Mouse (Mus musculus): ENCODE results near the gene A030005L19Rik. TPM values are rescaled to one million over a fixed set of nuclear protein-coding genes. Genes with fewer than 3 reads are reported as not detected.
"Not testable (repeated sequence)": the region's sequence is repeated elsewhere in the genome, so short reads cannot be mapped to it uniquely, and the experiment has no call there.

A030005L19Rik gene
- 0.19 TPM in 1 of 2 replicates, not detected in the other for polyA plus RNA-seq (2015; fragmentation: Nextera tagmentation; extraction: Ambion mirVana)

DNA sequence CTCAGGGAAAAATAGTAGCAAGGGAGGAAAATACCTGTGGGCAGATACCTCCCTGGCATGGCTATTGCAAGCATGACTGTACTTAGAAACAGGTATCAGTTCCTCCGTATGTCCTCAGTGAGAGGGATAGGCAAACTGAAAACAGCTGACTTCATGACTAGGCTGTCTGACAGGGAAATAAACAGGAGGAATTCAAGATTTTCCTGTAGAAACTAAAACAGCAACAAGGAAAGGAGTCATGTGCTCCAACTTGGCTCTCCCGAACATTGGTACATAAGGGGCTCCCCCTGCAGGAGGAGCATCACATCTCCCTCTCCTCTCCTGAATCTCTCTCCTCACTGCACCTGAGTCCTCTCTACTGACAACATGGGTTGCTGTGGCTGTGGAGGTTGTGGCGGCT, at the start of gene A030005L19Rik:
A030005L19Rik (plus strand) TSS at position 301 of the 400 bp plus-strand sequence.
- Histone ChIP-seq H3K36me3 (no peaks in the 10 kb centered on the region), H3K27ac (no peak within 1 kb of the TSS), H3K4me1 (no peaks in the 10 kb centered on the region), H3K4me3 (no peak within 1 kb of the TSS), H3K9ac (no peak within 1 kb of the TSS), H3K4me2 (no peak within 1 kb of the TSS), H3K9me3 (no peaks in the 10 kb centered on the region), H3K27me3 (no peaks in the 10 kb centered on the region)
- ATAC-seq (ENCODE audit: borderline replicate concordance, extremely low read depth, low FRiP score, low TSS enrichment) = no peak
- 61% methylated on average over 2 of the region's 3 CpGs for WGBS

DNA sequence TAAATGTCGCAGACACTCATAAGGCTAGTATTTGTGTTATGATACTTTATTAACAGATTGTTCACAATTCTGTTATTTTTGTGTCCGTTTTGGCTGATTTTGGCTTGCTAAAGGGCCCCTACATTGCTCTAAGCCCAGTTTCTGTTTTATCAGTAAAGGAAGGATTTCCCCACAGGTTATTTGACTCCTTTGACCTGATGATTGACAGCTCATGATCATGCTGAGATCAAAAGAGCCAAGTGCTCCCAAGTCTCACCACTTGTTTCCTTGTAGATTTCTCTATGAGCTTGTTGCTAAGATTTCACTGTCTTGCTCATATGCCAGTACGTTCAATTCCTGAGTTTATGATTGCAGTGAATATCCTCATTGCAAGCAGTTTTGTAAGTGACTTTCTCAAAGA, 42.9 kb upstream of the A030005L19Rik start:
- H3K4me1 ChIP-seq = 0 out of 2 replicates have a peak, but pooled peaks cover 3% of the 10 kb centered on the region
- 81% methylated on average over 3 of the region's 3 CpGs for WGBS
- no peak overlapping the region for H3K4me2 ChIP-seq
- no peak overlapping the region for H3K27ac ChIP-seq
- peaks cover under 1% of the 10 kb centered on the region; the same call in 1 of the 2 replicates for H3K36me3 ChIP-seq
- no peaks in the 10 kb centered on the region for H3K27me3 ChIP-seq
- no peak overlapping the region for H3K9ac ChIP-seq
- ATAC-seq (ENCODE audit: borderline replicate concordance, extremely low read depth, low FRiP score, low TSS enrichment) = no peak
- H3K9me3 ChIP-seq = no peaks in the 10 kb centered on the region
- H3K4me3 ChIP-seq = no peak overlapping the region

DNA sequence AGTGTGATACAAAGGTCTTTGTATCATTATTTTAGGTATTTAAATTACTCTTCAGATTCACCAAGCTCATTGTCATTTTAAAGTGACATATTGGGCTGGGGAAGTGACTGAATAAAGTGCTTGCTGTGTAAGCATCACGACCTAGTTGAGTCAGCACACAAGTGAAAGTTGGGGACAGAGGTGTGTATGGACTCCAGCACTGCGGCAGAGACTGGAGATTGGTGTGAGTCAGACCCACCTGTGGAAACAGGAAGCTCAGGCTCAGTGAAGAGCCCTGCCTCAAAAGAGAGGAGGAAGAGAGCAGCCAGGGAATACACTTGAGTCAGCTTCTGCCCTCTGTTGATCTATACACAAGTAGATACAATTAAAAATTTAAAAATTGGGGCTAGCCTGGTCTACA, 34.0 kb upstream of the A030005L19Rik start:
- Histone ChIP-seq H3K27ac (no peak overlapping the region), H3K4me3 (no peak overlapping the region), H3K27me3 (no peaks in the 10 kb centered on the region), H3K36me3 (peaks cover 41% of the 10 kb centered on the region), H3K9ac (no peak overlapping the region), H3K4me2 (no peak overlapping the region), H3K4me1 (no peaks in the 10 kb centered on the region), H3K9me3 (no peaks in the 10 kb centered on the region)
- WGBS = 72% methylated on average over 2 of the region's 2 CpGs
- no peak for ATAC-seq (ENCODE audit: borderline replicate concordance, extremely low read depth, low FRiP score, low TSS enrichment)

DNA sequence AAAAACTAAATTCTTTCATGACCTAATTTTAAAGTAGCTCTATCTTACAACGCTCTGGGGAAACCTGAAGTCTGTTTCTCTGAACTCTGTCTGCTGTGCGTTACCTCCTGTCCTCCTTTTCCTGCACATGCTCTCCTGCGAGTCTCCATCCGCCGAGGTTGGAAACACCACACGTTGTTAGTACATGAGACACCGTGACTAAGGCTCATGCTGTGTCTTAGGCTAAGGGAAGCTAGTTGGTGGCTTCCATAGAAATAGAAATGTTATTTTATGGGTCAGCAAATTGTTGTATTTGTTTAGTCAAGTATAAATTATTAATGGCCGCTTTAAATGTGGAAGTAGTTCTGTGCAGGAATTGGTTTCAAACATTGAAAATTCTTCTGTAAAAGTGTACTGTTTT, 32.9 kb upstream of the A030005L19Rik start:
- Histone ChIP-seq H3K27me3 (no peaks in the 10 kb centered on the region), H3K4me3 (no peak overlapping the region), H3K9me3 (no peaks in the 10 kb centered on the region), H3K4me2 (no peak overlapping the region), H3K4me1 (no peaks in the 10 kb centered on the region), H3K27ac (no peak overlapping the region), H3K9ac (no peak overlapping the region), H3K36me3 (peaks cover 48% of the 10 kb centered on the region)
- ATAC-seq (ENCODE audit: borderline replicate concordance, extremely low read depth, low FRiP score, low TSS enrichment) = no peak
- WGBS = 87% methylated on average over 8 of the region's 8 CpGs

DNA sequence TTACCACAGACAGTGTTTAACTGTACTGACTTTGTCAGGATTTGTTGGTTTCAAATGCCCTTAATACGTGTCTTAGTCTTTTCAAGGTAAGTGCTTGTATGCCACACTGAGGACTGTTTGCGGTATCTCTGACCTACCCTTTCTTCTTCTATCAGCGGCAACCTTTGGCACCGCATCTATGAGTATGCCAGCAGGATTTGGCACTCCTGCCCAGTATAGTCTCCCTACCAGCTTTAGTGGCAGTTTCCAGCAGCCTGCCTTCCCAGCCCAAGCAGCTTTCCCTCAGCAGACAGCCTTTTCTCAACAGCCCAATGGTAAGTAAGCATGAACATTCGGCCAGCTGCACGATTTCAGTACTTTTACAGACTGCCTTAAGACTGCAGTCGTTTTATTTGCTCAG, 19.9 kb upstream of the A030005L19Rik start:
- no peak for ATAC-seq (ENCODE audit: borderline replicate concordance, extremely low read depth, low FRiP score, low TSS enrichment)
- no peak overlapping the region for H3K27ac ChIP-seq
- H3K4me2 ChIP-seq = no peak overlapping the region
- H3K9ac ChIP-seq = no peak overlapping the region
- H3K27me3 ChIP-seq = no peaks in the 10 kb centered on the region
- H3K4me3 ChIP-seq = no peak overlapping the region
- H3K4me1 ChIP-seq = no peaks in the 10 kb centered on the region
- H3K9me3 ChIP-seq = no peaks in the 10 kb centered on the region
- peaks cover 40% of the 10 kb centered on the region for H3K36me3 ChIP-seq
- WGBS = 89% methylated on average over 7 of the region's 7 CpGs

DNA sequence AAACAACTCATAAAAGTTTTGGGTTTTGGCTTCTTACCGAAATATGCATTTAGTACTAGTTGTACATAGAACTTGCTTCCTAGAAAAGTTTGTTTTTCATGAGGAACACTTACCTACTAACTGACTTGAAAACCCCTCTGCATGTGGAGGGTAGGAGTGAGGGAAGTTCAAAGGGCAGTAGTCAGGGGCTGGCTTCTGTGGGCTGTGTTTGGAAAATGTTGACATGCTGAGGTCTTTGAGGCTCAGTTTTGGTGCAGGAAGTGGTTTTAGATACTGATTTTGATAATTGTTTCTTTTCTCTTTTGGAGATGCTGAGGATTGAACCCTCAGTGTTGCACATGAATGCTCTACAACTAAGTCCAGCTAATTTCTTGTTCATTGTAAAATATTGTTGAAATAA, 12.6 kb upstream of the A030005L19Rik start:
- 89% methylated on average over 1 of the region's 1 CpGs for whole genome bisulfite sequencing
- no peak overlapping the region for H3K27ac ChIP-seq
- H3K9ac ChIP-seq = no peak overlapping the region
- H3K27me3 ChIP-seq = no peaks in the 10 kb centered on the region
- no peak overlapping the region for H3K4me3 ChIP-seq
- no peak for ATAC-seq (ENCODE audit: borderline replicate concordance, extremely low read depth, low FRiP score, low TSS enrichment)
- H3K4me2 ChIP-seq = no peak overlapping the region
- H3K4me1 ChIP-seq = no peaks in the 10 kb centered on the region
- H3K9me3 ChIP-seq = no peaks in the 10 kb centered on the region
- peaks cover 31% of the 10 kb centered on the region; the same call in 1 of the 2 replicates for H3K36me3 ChIP-seq

DNA sequence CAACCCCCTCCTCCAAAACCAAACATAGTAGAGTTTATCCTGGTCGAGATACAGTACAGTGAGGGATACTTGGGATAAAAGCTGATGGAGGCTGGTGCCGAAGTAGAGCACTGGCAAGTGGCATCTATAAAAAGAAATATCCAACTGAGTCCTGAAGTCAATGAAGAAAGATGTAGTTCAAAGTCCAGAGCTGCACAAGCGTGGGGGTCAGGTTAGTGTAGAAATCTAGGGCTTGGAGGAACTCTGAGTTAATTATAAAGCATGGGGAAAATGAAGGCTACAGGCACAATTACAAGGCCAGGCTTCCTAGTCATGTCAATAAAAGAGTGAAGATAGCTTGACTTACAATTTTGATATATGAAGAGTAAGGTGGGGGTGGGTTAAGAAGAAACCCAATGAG, 11.9 kb upstream of the A030005L19Rik start:
- 91% methylated on average over 3 of the region's 3 CpGs for WGBS
- Histone ChIP-seq H3K4me3 (no peak overlapping the region), H3K9me3 (no peaks in the 10 kb centered on the region), H3K27ac (no peak overlapping the region), H3K4me1 (no peaks in the 10 kb centered on the region), H3K27me3 (no peaks in the 10 kb centered on the region), H3K36me3 (peaks cover 31% of the 10 kb centered on the region; the same call in 1 of the 2 replicates), H3K4me2 (no peak overlapping the region), H3K9ac (no peak overlapping the region)
- ATAC-seq (ENCODE audit: borderline replicate concordance, extremely low read depth, low FRiP score, low TSS enrichment) = no peak

DNA sequence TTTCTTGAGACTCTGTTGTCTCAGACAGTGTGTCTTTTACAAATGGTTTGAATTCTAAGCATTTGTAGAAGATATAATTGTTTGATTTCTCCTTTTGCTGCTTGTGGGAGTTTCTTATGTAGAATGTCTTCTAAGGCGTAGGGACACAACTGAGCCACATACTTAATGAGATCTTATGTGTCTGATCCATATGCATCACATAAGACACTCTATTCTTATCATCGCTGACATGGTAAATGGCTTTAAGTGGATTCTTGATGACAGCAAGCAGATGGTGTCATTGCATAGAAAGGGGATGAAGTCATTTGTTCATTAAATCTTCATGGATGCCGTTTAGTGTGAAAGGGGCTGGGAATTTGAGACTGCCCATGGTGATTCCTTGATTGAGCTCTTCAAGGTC, 7.2 kb upstream of the A030005L19Rik start:
- 69% methylated on average over 3 of the region's 3 CpGs for WGBS
- Histone ChIP-seq H3K27me3 (no peaks in the 10 kb centered on the region), H3K4me2 (no peak overlapping the region), H3K36me3 (peaks cover 18% of the 10 kb centered on the region; the same call in 1 of the 2 replicates), H3K4me1 (no peaks in the 10 kb centered on the region), H3K27ac (no peak overlapping the region), H3K9me3 (no peaks in the 10 kb centered on the region), H3K4me3 (no peak overlapping the region), H3K9ac (no peak overlapping the region)
- ATAC-seq (ENCODE audit: borderline replicate concordance, extremely low read depth, low FRiP score, low TSS enrichment) = no peak

DNA sequence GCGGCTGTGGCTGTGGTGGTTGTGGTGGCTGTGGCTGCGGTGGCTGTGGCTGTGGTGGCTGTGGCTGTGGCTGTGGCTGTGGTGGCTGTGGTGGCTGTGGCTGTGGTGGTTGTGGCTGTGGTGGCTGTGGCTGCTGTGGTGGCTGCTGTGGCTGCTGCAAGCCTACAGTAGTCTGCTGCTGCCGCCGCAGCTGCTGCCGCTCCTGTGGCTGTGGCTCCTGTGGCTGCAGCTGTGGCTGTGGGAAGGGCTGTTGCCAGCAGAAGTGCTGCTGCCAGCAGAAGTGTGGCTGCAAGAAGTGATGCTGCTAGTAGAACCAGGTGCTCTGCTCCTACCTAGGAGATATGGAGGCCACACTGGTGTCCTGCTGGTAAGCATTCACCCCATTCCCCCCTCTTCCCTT, 309 bp downstream of the A030005L19Rik start:
- not testable (repeated sequence) for H3K9ac ChIP-seq; H3K4me3 ChIP-seq; H3K9me3 ChIP-seq; H3K27me3 ChIP-seq; H3K4me1 ChIP-seq; ATAC-seq (ENCODE audit: borderline replicate concordance, extremely low read depth, low FRiP score, low TSS enrichment); H3K36me3 ChIP-seq; H3K4me2 ChIP-seq; H3K27ac ChIP-seq
- WGBS = 91% methylated on average over 3 of the region's 5 CpGs

DNA sequence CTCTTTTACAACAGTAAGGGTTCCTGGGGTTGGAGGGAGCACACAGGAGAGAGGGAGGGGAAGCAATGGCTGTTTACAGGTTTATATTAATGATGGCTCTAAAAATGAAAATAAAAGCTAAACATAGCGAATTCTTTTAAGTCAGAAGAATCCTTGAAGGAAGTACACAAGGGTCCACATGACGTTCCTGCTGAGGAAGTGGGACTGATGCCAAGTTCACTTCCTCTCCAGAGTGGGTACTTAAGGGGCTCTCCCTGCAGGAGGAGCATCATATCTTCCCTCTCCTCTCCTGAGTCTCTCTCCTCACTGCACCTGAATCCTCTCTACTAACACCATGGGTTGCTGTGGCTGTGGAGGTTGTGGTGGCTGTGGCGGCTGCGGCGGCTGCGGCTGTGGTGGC, 11.5 kb downstream of the A030005L19Rik start, which contains the start of gene A030014E15Rik:
A030014E15Rik (plus strand) TSS at position 268 of the 400 bp plus-strand sequence.
- Histone ChIP-seq H3K27me3 (no peaks in the 10 kb centered on the region), H3K9ac (no peak within 1 kb of the TSS), H3K4me3 (no peak within 1 kb of the TSS), H3K4me2 (no peak within 1 kb of the TSS), H3K9me3 (no peaks in the 10 kb centered on the region), H3K27ac (no peak within 1 kb of the TSS), H3K4me1 (no peaks in the 10 kb centered on the region), H3K36me3 (no peaks in the 10 kb centered on the region)
- 70% methylated on average over 6 of the region's 6 CpGs for WGBS
- ATAC-seq (ENCODE audit: borderline replicate concordance, extremely low read depth, low FRiP score, low TSS enrichment) = no peak

DNA sequence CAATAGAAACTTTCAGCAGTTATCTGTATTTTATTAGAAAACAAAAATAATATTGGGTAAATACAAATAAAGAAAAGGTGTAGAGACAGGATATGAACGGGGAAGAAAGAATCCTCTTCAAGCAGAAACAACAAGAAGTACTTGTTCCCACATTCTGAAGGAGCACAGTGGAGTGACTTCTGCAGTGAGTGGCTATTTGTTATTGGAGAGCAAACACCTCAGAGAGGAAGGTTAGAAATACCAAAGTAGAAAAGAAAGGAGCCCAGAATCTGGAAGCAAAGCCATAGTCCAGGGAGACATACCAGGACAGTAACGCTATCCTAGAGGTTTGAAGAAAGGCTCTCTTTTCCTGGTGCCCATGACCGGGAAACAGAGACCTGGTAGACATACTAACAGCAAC, 17.4 kb downstream of the A030005L19Rik start:
- 63% methylated on average over 2 of the region's 3 CpGs for WGBS
- H3K4me3 ChIP-seq; H3K27me3 ChIP-seq; H3K27ac ChIP-seq; H3K4me1 ChIP-seq; H3K9ac ChIP-seq; ATAC-seq (ENCODE audit: borderline replicate concordance, extremely low read depth, low FRiP score, low TSS enrichment); H3K9me3 ChIP-seq; H3K36me3 ChIP-seq; H3K4me2 ChIP-seq: not testable (repeated sequence)

DNA sequence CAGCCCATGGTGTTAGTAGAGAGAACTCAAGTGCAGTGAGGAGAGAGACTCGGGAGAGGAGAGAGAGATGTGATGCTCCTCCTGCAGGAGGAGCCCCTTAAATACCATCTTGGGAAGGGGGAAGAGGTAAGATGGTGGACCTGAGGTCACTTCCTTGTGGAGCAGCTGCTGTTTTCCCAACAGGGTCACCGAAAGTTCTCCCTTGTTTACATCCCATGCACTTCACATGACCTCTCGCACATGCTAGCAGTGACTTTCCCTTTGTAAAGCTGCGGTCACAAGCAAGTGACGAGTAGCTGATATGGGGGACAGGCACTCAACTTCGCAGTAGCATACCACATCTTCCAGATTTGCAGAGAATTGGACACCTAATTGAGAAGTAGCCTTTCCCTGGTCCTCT, 18.2 kb downstream of the A030005L19Rik start, which contains the start of gene Gm6217:
Gm6217 (minus strand) TSS at position 74 of the 400 bp plus-strand sequence.
- H3K9me3 ChIP-seq; H3K4me3 ChIP-seq; H3K4me1 ChIP-seq; ATAC-seq (ENCODE audit: borderline replicate concordance, extremely low read depth, low FRiP score, low TSS enrichment); H3K27me3 ChIP-seq; H3K36me3 ChIP-seq; H3K27ac ChIP-seq; H3K4me2 ChIP-seq; H3K9ac ChIP-seq: not testable (repeated sequence)
- no CpG with 5 or more reads among the region's 6 CpGs for WGBS

DNA sequence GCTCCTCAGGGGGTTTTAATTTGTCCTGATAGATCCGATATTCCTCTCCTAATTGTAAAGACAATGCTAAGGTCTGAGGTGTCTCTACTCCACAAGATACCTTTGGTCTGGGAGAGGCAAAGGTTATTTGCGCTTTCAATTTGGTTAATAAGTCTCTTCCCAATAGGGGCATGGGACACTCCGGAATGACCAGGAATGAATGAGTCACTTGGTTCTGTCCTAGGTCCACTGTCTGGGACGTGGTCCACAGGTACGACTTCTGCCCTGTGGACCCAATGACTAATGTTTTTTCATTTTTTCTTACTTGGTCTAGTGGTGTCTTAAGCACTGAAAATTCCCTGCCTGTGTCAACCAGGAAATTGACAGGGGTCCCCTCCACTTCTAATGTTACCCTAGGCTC, 25.5 kb downstream of the A030005L19Rik start:
- Histone ChIP-seq H3K27me3 (no peaks in the 10 kb centered on the region), H3K9me3 (no peaks in the 10 kb centered on the region), H3K4me3 (no peak overlapping the region), H3K4me1 (no peaks in the 10 kb centered on the region), H3K9ac (no peak overlapping the region), H3K27ac (no peak overlapping the region), H3K36me3 (no peaks in the 10 kb centered on the region), H3K4me2 (no peak overlapping the region)
- no peak for ATAC-seq (ENCODE audit: borderline replicate concordance, extremely low read depth, low FRiP score, low TSS enrichment)
- 95% methylated on average over 5 of the region's 5 CpGs for WGBS
